Mouse (Mus musculus): Measurements from ENCODE around the gene Slit3. TPM values are rescaled to one million over a fixed set of nuclear protein-coding genes. Genes with fewer than 3 reads are reported as not detected.

Slit3 gene
- total RNA-seq, 2 experiments from 2014 or later = 56.7 to 60.0 TPM

- no peak for DNase-seq (ENCODE audit: extremely low spot score in 1 of 2, low spot score in 2 of 2)
- no peak overlapping the region for H3K27ac ChIP-seq
- intact Hi-C loops (cut with DNase I) = loop anchor here (5.0 to 10.0 kb wide), 3 partner anchors 229 to 564 kb away; no protein-coding TSS in a partner anchor
- no peak for TF ChIP-seq CTCF (IDR thresholded peaks at IDR 0.05)
- H3K4me3 ChIP-seq = no peak overlapping the region
Measured at GRCm38 (mm10) chr11:35406045-35406444, 285.0 kb downstream of the Slit3 start.

DNA sequence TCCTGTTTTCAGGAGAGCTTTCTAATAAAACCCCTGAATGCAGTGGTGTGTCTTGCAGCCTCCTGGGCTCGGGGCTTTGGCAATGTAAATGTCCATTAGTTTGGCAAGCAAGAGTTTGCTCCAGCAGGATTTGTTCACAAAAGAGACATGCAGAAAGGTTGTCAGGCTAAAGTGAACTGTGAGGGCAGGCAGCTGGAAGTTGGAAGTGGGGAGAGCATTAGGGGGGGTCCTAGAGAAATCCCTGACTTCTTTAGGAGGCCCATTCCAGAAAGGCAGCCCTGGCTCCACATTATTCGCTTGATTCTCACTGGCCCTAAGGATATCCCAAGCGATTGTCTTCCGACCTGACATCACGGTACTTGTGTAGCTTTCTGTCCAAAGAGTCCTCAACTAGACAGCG, 285.5 kb downstream of the Slit3 start:
- no peak for DNase-seq (ENCODE audit: extremely low spot score in 1 of 2, low spot score in 2 of 2)
- intact Hi-C loops (cut with DNase I) = loop anchor here (5.0 to 10.0 kb wide), 3 partner anchors 229 to 564 kb away; no protein-coding TSS in a partner anchor
- no peak for TF ChIP-seq CTCF (IDR thresholded peaks at IDR 0.05)
- Histone ChIP-seq H3K27ac (no peak overlapping the region), H3K4me3 (no peak overlapping the region)

DNA sequence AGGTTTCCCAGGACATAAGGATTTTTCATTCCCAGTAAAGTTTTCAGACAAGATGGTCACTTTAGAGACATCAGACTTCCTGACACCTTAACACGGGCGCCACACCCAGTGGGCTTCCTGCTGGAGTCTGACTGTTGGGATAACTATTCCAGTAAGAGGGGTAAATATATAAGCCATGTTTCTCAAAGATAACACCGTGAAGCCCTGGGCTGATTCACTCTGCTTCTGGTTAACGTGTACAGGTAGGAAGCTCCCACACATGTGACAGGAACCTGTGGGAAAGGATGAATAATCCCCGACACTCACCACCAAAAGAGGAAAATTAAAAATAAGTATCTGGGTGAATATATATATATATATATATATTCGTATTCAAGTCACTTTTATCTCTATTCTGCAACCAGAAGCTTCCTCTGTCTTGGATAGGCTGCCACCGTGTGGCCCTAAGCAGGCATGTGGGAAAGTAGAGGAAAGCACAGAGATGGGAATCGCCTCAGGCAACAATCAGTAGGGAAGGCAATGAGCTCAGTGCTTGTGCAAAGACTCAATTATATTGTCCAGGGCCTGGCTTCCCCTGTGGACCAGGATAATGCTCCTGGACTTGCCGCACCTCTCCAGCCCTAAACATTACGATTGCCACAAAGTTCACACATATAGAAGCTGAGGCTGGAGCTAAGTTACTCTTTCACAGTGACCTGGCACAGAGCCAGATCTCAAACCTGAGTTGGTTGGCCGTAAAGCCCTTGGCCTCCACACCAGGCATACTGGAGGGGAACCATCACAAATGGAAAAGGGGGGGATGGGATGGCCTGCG, 286.5 kb downstream of the Slit3 start:
- Histone ChIP-seq H3K4me3 (no peak overlapping the region), H3K27ac (no peak overlapping the region)
- peak; percentile 67 to 74 for DNase-seq (ENCODE audit: extremely low spot score in 1 of 2, low spot score in 2 of 2)
- TF ChIP-seq CTCF (IDR thresholded peaks at IDR 0.05) = peak; percentile 82
- intact Hi-C loops (cut with DNase I) = loop anchor here (1.0 to 10.0 kb wide), 4 partner anchors 230 to 565 kb away; no protein-coding TSS in a partner anchor

DNA sequence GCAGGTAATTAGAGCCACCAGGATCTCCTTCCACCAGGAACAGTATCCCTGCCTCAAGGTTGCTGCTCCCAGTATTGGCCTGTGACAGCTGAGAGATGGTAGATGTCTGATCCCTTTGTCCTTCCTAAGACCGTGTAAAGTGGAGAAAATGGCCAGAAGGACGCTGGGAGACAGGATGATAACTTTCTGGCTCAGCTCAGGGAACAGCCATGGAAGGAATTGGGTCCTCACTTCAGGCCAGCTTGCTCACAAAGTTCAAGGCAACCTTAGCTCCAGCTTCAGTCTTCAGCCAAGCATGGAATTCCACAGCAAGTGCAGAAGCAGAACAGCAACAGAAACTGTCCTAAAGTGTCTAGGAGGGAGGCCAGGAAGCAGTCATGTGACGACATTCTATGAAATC, 289.4 kb downstream of the Slit3 start:
- Histone ChIP-seq H3K27ac (no peak overlapping the region), H3K4me3 (no peak overlapping the region)
- TF ChIP-seq CTCF (IDR thresholded peaks at IDR 0.05) = no peak
- DNase-seq (ENCODE audit: extremely low spot score in 1 of 2, low spot score in 2 of 2) = no peak
- intact Hi-C loops (cut with DNase I) = no loop called here

GRCm38 (mm10) chr11:35415768-35416401, 294.9 kb downstream of the Slit3 start:
- Histone ChIP-seq H3K27ac (peak overlapping the region; percentile 24; the same call in 1 of the 2 replicates), H3K4me3 (no peak overlapping the region)
- TF ChIP-seq CTCF (IDR thresholded peaks at IDR 0.05) = no peak
- peak in 1 of 2 experiments; percentile 35 for DNase-seq (ENCODE audit: extremely low spot score in 1 of 2, low spot score in 2 of 2)
- intact Hi-C loops (cut with DNase I) = loop anchor here (5.0 kb wide), 1 partner anchor 404 kb away; no protein-coding TSS in a partner anchor

- Histone ChIP-seq H3K27ac (peak overlapping the region; percentile 24; the same call in 1 of the 2 replicates), H3K4me3 (no peak overlapping the region)
- DNase-seq (ENCODE audit: extremely low spot score in 1 of 2, low spot score in 2 of 2) = no peak
- intact Hi-C loops (cut with DNase I) = loop anchor here (5.0 kb wide), 1 partner anchor 404 kb away; no protein-coding TSS in a partner anchor
- no peak for TF ChIP-seq CTCF (IDR thresholded peaks at IDR 0.05)
Measured at GRCm38 (mm10) chr11:35416402-35417093, 295.5 kb downstream of the Slit3 start.

GRCm38 (mm10) chr11:35417911-35418552, 297.0 kb downstream of the Slit3 start:
- DNase-seq (ENCODE audit: extremely low spot score in 1 of 2, low spot score in 2 of 2) = no peak
- intact Hi-C loops (cut with DNase I) = loop anchor here (5.0 kb wide), 1 partner anchor 406 kb away; no protein-coding TSS in a partner anchor
- Histone ChIP-seq H3K4me3 (no peak overlapping the region), H3K27ac (no peak overlapping the region)
- TF ChIP-seq CTCF (IDR thresholded peaks at IDR 0.05) = no peak

DNA sequence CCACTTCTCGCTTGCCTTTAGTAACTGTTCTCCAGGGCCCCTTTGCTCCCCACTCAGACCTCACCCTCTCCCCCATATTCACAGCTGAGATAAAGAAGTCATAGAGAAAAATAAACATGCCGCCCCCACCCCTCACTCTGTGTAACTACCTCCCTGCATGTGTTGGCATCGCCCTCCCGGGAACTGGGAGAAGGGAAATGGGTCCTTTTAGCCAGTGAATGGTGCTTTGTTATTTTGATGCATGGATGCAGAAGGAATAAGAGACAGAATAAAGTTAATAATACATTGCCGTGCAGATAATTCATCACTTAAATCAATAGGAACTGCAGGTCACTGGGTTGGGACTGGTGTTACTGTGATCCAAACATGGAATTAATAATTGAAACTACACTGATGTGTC, 298.0 kb downstream of the Slit3 start:
- TF ChIP-seq CTCF (IDR thresholded peaks at IDR 0.05) = no peak
- no peak for DNase-seq (ENCODE audit: extremely low spot score in 1 of 2, low spot score in 2 of 2)
- H3K4me3 ChIP-seq = no peak overlapping the region
- intact Hi-C loops (cut with DNase I) = loop anchor here (5.0 kb wide), 1 partner anchor 407 kb away; no protein-coding TSS in a partner anchor
- H3K27ac ChIP-seq = no peak overlapping the region

DNA sequence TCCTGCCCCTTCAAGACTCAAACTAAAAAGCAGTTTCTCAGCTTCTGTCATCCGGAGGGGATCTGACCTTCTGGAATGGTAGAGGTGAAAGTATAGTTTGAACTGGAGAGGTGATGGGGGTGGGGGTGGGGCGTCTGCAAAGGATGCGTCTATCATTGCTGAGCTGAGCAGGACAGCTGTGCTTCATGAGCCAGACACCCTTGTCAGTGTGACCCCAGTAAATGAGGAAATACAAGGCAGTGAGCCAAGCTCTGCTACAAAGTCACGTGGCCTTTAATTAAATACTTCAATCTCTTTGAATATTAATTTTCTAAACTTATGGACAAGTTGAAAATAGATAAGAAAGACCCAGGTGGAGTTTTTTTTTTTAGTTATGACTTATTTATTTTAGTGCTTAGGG, 300.7 kb downstream of the Slit3 start:
- intact Hi-C loops (cut with DNase I) = loop anchor here (5.0 kb wide), 1 partner anchor 554 kb away; no protein-coding TSS in a partner anchor
- Histone ChIP-seq H3K27ac (no peak overlapping the region), H3K4me3 (no peak overlapping the region)
- no peak for DNase-seq (ENCODE audit: extremely low spot score in 1 of 2, low spot score in 2 of 2)
- no peak for TF ChIP-seq CTCF (IDR thresholded peaks at IDR 0.05)

DNA sequence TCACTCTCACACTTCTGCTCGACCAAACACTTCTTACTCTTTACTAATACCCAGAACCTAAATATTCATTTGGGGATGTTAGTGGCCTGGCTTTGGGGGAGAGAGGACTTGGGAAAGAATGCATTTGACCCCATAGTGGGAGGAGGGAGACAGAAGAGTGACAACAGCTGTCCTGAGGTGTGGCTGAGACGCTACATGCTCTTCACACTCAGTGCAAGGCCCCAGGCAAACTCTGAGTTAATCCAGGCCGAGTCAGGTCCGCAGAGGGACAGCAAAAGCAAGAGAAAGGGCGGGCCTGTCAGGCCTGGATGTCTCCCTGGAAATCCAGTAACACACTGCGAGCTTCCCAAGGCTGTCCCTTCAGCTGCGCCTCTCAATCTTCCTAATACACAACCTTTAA, 307.0 kb downstream of the Slit3 start:
- no peak for DNase-seq (ENCODE audit: extremely low spot score in 1 of 2, low spot score in 2 of 2)
- intact Hi-C loops (cut with DNase I) = no loop called here
- TF ChIP-seq CTCF (IDR thresholded peaks at IDR 0.05) = no peak
- Histone ChIP-seq H3K4me3 (no peak overlapping the region), H3K27ac (no peak overlapping the region)

GRCm38 (mm10) chr11:35431130-35431529, 310.1 kb downstream of the Slit3 start:
- intact Hi-C loops (cut with DNase I) = no loop called here
- no peak for DNase-seq (ENCODE audit: extremely low spot score in 1 of 2, low spot score in 2 of 2)
- Histone ChIP-seq H3K27ac (no peak overlapping the region), H3K4me3 (no peak overlapping the region)
- TF ChIP-seq CTCF (IDR thresholded peaks at IDR 0.05) = no peak
